Mouse (Mus musculus): Measurements from ENCODE around the gene Traf2.
"Not testable (repeated sequence)": the region's sequence is repeated elsewhere in the genome, so short reads cannot be mapped to it uniquely, and the experiment has no call there.

The Traf2 gene

DNA sequence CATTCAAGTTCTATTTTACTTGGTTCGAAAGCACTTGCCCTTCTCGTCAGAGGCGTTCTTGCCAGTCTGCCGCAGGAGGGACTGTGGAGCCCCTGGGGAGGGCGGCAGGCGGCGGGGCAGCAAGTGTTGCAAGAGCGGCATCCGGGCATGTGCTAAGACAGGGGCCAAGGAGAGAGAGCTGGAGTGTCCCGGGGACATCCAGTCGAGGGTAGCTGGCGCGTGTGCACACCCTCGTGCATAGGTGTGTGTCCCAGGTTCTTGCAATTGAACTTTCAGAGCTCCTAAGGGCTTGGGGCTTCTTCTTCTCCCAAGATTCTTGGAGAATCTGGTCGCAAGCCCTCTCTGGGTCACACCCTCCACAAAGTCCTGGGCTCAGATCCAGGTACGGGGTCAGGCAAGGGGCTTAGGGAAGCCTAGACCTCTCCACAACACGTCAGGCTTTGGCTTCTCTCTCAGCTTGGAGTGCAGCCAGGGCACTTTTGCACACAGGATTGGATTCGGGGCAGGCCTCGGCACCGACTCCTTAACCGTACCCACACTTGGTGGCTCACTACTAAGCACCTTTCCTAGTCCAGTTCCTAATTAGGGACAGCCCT, 28.8 kb upstream of the Traf2 start:
- peak; percentile 77 for DNase-seq

DNA sequence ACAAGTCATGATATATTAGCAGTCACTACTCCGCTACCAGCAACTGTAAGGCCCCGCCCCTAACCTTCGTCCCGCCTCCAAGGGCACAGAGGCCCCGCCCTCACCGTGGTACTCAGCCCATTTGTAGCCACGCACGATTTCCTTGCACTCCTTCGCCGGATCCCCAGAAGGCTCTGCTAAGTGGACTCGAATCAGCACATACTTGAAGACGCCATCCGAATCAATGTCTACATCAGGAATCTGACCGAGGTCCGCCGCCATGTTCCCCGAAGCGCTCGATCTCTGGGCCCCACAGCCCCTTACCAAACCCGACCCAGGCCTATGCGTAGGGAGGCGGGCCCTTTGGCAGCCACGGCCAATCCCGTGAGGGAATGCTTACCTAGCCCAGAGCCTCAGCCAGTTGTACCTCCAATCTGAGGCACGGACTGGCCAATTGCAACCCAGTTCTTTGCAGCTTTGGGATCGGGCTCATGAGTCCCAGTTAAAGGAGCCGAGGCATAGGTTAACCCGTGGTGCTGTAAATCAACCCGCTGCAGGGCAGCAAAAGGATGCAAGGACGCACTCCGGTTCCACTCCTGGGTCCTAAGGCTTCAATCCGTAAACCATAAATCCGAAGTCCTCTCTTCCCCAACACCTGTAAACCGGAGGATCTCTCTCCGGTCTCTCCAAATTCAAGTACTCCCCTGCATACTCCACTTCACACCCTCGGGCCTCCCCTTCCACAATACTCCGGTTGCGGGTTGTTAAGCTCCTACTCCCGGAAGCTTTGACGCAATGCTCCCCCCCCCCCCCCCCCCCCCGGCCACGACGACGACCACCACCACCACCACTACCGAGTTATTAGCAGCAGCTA, 28.1 kb upstream of the Traf2 start, which contains the start of the genes Mamdc4 and Phpt1:
Gene Mamdc4 (minus strand): TSS at position 267 of the 853 bp plus-strand sequence.
Gene Phpt1 (minus strand): TSS at position 646 of the 853 bp plus-strand sequence.
- peak; percentile 96 for DNase-seq

DNA sequence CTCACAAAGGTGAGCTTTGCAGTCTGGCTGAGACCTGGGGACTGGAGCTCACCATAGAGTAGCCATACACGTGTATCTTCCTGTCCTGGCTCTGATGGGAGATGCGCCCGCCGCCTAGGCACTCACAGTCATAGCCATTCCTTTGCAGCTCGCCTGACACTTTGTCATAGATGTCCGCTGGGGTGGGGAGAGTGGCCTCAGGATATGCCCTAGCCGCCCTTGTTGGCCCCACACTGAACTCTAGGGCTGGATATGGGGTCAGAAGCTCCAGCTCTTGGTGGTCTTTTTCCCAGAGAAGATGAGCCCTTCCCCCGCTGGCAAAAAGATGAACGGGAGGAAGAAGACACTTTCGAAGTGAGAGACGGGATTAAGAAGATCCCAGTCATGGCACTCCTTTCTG, 27.4 kb upstream of the Traf2 start:
- peak; percentile 73 for DNase-seq

DNA sequence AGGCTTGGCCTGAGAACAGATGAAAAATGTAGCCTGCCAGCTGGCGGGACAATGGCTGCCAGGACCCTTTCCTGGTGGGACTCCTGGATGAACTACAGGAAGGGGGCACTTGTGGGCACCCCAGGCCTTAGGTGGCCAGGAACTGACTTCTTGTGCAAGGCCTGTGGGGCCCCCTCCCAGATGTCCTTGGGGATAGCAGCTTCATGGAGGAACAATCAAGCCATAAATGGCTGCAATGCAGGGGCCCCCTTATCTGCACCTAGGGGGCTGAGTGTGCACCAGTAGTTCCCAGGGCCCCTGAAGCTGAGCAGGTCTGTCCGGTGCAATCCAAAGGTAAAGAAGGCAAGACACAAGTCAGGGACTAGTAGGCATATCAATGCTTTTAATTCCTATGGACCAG, 26.3 kb upstream of the Traf2 start:
- peak; percentile 56 for DNase-seq

DNA sequence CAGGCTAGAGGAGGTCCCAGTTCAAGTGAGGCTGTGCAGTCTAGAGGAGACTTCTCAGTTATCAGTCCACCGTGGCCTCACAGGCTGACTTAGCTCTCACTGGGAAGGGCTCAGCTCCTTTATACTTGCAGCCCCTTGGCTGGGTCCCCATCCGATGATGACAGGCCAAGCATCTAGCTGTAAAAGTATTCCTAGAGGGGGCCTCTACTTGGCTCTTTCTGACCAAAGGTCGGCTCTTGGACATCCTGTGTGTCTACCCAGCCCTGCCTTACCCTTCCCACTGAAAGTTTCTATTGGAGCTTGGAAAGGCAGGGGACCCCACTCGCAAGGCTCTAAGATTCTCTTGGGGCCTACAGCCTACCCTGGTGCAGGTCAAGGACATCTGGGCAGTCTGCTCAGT, 24.5 kb upstream of the Traf2 start:
- peak; percentile 22 for DNase-seq

DNA sequence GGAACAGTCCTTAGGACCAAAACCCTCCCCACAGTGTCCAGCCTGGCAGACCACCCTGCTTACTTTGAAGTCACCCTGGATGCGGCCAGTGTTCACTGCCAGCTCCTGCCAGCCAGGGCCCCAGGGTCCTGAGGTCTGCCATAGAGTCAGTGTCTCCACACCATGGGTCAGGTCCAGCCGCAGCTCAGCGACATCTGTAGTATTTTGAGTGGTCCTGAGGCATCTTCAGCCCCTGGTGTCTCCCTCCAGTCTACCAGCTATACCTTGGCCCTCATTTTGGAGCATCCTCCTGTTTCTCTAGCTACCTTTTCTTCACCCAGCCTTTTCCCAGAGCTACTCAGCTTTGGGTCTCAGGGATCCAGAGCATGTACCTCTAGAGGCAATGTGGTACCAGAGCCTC, 22.6 kb upstream of the Traf2 start:
- no peak for DNase-seq

DNA sequence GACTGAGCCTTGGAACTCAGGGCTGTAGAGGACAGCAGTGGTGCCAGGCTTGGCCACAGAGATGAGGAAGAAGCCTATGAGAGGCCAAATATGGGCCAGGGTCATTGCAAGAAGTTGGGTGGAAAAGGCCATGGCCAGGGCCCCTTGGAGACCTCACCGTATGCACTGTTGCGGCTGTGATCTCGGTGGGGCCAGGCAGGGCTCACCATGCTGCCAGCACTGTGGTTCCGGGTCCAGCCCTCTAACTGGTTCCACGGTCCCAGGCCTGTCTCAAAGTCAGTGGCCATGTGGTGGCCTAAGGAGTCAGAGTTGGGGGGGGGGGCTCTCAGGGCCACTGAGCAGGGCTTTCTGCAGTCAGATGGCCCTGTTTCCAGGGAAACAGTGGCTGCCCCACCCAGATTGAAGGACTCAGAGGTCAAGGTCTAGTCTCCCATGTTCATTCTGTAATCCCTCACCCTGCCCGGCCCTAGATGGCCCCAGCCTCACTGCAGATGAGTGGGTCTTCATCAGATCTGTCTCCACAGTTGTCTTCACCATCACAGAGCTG, 21.8 kb upstream of the Traf2 start:
- no peak for DNase-seq

DNA sequence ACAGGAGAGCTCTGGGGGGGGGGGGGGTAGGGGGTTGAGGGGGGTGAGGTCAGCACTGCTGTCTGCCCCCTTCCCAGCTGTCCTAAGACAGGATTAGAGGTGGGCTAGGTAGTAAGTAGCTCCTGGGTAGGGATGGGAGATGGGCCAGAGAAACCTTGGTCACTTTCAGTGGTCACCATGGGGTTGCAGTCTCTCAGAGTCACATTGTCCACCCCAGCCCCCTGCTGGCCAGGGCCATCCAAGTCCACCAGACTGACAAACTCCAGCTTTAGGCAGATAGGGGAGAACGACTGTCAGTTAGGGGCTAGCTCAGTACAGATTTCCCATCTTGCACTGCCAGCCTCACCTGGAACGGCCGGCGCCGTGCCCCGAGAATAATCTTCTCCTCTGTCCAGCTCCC, 19.8 kb upstream of the Traf2 start:
- DNase-seq, result peak; percentile 36

DNA sequence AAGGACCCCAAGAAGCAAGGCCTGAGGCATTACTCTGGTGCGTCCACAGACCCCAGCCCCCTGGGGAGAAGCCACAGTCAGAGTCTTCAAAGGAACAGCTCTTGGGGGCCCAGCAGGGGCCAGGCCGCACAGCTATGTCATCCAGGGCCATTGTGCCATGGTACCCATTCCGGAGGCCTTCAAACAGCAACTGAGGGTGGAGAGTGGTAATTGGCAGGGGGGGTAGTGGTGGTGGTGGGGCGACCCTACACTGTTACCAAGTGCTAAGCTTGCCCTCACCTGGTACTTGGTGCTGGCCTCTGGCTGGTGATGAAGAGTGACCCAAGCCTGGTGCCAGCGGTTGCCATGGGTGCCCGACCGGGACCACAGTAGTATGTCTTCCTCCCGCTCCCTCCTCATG, 19.0 kb upstream of the Traf2 start:
- DNase-seq, result peak; percentile 51

DNA sequence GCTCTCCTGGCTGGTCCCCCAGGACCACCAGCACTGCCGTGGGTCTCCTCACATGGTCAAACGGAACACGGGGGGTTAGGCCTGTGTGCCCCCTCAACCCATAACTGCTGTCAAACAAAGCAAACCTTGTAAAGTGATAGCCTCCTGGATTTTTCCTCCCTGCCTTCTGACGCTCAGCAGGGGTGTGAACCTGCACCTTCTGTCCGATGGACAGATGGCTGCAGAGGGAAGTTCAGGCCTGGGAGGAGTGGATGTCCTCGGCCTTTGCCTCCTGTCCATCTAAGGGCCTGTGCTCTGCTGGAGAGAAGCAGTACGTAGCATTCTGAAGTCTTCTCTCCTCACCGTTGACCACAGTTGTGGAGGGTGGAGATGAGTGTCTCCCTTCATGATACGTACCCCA, 15.2 kb upstream of the Traf2 start:
- peak; percentile 87 for DNase-seq

DNA sequence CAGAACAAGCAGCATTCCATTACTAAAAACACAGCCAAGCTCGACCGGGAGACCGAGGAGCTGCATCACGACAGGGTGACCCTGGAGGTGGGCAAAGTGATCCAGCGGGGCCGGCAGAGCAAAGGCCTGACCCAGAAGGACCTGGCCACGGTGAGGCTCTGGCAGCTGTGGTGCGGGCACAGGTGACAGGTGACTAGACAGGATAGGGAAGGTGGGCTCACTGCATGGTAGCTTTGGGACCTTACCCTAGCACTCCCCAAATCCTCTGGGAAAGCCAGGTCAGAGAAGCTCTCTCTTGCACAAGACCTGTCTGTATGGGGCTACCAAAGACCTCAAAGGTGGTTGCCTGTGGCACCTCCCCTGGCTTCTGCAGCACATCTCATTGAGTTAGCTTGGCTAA, 13.8 kb upstream of the Traf2 start:
- DNase-seq, result peak; percentile 47

DNA sequence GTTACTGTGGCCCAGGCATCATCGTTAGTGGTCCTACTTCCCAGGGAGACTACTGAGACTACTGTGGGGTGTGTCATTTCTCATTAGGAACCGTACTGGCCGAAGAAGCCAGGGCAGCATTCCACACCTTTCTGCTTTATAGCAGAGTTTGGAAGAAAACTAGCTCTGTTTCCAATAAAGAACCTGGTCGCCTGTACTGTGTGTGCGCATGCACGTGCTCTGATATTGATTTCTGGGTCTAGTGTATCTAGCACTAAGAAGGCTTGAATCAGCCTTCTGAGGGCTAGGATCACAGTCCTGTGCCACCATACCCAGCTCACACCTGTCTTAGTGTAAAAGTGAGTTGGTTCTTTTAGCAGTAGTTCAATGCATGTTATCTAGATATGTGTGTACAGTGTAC, 12.0 kb upstream of the Traf2 start:
- no peak for DNase-seq

DNA sequence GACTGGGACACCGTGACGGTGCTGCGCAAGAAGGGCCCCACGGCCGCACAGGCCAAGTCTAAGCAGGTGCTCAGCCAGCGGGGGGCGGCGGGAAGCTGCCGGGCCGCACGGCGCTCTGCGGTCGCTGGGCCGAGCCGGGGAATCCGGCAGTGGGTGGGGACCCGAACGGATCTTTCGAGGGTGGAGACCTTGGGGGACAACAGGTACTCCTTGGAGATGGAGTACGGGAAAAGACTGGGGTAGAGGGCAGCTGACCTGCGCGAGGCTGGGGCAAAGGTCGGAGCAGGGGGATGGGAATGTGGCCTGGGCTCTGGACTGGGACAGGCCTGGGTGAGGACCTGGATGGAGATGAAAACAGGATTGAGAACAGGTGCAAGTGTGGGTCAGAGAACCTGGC, 11.2 kb upstream of the Traf2 start:
- DNase-seq, result no peak

DNA sequence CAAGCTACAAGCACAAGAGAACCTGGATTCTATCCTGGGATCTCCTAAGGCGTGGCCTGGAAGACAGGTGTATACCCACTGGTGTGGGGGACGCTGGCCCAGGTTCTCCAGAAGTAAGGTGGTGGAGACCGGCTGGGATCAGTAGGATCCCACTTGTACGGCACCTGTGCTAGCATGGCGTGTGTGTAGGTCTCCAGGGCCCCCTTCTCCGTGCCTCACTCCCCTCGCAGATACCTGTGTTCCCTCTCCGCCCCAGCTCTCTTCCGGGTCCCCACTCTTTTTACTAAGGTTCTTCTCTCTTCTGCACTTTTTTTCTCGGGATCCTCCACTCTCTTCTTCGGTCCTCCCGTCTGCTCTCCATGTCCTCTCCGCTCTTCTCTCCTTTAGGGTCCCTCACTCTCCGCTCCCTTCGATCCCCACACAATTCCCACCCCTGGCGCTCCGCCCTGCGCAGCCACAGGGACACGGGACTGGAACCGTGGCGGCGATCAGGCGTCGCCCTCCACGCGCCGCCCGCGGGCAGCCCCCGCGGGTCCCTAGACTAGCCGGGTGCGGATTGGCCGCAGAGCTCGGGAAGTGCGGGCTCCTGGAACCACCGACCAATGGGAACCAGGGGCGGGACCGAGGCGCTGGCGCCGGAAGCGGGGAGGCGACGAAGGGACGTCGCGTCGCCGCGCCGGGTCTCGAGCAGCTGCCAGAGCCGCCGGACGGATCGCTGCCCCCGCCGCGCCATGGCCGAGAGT, 10.7 kb upstream of the Traf2 start, which contains the start of gene Edf1:
Gene Edf1 (plus strand): TSS at position 627 of the 743 bp plus-strand sequence.
- peak; percentile 96 for DNase-seq

DNA sequence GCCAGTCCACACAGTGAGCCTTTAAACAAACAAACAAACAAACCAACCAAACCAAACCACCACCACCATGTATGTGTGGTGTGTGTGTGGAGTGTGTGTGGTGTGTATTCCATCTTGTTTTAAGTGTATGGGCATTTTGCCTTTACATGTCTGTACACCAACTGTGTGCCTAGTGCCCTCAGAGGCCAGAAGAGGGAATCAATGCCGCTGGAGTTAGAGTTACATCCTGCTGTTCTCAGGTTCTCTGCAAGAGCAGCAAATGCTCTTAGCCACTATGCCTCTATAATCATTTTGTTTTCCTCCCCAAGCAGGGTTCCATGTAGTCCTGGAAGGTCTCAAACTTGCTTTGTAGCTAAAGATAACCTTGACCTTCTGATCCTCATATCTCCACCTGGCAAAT, 9.6 kb upstream of the Traf2 start:
- DNase-seq, result peak; percentile 15

DNA sequence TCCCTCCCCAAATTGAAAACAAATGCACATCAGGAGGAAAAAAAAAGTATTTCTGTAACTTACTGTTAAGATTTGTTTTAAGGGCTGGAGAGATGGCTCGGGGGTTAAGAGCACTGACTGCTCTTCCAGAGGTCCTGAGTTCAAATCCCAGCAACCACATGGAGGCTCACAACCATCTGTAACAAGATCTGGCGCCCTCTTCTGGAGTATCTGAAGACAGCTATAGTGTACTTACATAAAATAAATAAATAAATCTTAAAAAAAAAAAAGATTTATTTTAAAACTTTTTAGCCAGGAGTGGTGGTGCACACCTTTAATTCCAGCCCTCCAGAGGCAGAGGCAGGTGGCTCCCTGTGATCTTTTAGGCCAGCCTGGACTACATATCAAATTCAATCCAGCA, 8.7 kb upstream of the Traf2 start:
- peak; percentile 18 for DNase-seq

DNA sequence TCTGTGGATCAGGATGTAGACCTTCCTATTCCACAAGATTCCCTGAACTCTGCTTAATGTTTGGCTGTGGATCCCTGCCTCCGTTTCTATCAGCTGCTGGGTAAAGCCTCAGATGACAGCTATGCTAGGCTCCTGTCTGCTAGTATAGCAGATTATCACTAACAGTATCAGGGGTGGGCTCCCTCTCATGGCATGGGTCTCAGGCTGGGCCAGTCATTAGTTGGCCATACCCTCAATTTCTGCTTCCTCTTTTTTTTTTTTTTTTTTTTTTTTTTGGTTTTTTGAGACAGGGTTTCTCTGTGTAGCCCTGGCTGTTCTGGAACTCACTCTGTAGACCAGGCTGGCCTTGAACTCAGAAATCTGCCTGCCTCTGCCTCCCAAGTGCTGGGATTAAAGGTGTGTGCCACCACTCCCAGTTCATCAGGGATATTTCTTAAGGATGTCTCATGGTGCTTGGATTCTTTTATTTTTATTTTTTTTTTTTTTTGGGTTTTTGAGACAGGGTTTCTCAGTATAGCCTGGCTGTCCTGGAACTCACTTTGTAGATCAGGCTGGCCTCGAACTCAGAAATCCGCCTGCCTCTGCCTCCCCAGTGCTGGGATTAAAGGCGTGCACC, 6.5 kb upstream of the Traf2 start:
- DNase-seq, result not testable (repeated sequence)

DNA sequence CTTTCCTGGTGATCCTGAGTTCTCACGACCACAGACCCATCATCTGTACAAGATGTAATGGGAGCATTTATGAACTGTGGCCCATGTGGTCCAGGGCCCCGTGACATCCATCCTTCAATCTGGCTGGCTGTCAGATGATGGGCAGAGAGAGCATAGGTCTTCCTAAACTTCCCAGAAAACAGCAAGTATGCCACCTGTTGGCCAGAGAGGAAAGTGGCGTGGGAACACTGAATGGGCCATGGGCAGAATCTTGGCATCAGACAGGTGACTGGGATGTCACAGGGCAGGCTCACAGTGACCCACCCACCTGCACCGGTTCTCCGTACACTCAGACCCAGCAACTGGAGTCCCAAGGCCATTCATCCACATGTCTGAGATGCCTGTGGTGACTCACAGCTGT, 4.4 kb upstream of the Traf2 start:
- DNase-seq, result peak; percentile 67

DNA sequence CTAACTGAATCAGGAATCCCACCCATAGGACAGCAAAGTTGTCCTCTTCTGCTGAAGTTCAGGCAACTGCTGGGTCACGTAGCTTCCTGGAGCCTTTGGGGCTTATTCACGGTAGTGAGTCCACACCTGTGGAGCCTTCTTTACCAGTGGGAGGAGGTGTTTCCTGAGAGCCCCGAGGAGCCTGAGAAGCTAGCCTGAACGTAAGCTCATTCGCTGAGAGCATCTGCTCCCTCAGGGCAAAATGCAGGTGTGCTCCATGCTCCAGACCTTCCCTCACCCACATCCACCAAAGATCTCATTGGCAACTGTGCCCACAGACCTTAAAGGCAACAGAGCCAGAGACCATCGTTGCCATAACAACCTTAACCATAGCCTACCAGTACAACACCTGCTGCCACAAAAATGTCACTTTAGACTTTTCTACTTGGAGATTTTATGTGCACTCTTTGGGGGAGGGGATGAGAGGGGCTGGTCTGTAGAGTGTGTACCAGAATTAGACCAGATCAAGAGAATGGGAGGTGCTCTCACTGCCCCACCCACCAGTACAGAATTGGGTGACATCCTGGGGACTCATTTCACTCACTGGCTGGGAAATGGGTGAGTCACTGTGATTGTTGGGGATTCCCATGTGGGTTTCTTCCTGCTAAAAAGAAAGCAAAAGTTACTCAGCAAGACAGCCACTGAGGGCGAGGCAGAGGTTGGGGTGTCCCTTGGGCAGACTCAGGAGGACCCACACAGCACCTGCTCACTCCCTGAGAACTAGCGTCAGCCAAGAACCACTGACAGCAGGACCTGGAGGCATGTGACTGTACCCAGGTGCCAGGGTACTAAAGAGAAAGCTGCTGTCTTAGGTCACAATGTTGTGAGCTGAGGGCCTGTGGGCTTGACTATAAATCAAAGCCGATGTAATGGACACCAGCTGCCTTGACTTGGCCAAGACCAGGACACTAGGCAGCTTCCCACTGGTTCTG, 2.6 kb upstream of the Traf2 start:
- peak; percentile 28 for DNase-seq

DNA sequence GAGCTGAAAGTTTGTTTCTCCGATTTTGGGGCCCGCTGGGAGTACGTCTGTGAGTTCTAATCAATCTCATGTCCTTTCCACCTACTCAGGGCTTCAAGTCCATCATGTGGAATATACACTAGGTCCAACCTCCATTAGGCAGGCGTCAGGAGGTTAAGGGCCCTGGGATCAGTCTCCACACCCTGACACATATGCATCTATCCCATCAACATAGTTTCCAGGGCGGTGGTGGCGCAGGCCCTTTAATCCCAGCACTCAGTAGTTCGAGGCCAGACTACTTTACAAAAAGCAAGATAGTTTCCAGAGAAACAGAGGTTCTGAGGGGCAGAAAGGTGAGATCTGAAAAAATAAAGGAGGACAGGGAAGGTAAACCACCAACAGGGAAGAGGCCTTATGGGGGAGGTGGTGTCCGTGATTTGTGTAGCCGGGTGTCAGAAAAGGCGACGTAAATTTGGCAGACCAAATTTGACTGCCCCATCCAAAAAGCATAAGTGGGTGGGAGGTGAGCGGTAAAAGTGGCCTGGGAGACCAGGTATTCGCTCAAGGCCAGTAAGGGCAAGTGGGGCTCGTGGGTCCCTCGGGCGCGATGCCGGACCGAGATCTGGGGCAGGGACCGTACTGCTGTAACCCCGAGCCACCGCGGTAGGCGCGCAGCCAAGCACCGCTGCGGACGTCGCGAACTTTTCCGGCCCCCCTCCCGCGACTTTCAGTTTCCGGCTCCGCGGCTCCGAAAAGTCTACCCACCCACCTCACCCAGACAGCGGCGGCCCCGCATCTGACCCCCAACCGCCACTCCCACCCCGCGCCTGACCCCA, 537 bp downstream of the Traf2 start:
- DNase-seq, result peak; percentile 25

Data from cerebellum, adult 11-12 months (tissue).